ENCODE assay signal across 15 mouse cellular contexts in the genomic region with DNA sequence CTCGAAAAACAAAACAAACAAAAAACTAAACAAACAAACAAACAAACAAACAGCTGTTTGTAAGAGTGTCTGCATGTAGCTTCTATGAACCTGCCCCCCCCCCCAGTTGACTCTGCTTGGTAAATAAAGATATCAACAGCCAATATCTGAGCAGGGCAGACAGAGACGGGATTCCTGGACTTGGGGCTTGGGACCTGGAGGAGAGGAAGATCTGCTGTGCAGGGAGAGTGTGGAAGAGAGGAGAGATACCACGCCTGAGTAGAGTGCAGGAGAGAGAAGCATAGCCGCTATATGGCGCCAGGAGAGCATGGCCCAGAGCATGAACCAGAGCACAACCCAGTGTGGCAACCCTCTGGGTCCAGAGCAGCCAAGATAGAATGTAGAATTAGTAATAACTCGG.
"Had no signal": no experiment of that assay in that cellular context is flagged by ENCODE, and none has a peak within 500 bp of the region (broad histone marks: within the 10 kb centered on the region; RNA-seq: fewer than 3 reads in every experiment).

No protein-coding gene starts in this region.

- H3K4me2 ChIP-seq: neural tube, embryonic 13.5 days; neural tube, embryonic 15.5 days; stomach, embryonic 15.5 days had no signal

- DNase-seq: right cerebral cortex, adult 18-20 months; right cerebral cortex, postnatal 14 days; right cerebral cortex, postnatal 25 days; right cerebral cortex, postnatal 4 days; spleen, adult 18-20 months; thymus, adult 18-20 months; thymus, adult 2 months; thymus, postnatal 14 days; thymus, postnatal 25 days; thymus, postnatal 36 days; thymus, postnatal 4 days had no signal

- H3K9me3 ChIP-seq: neural tube, embryonic 13.5 days; neural tube, embryonic 15.5 days; stomach, embryonic 15.5 days had no signal

- H3K27ac ChIP-seq: neural tube, embryonic 13.5 days; neural tube, embryonic 15.5 days; stomach, embryonic 15.5 days; stomach, postnatal 0 days had no signal

- H3K27me3 ChIP-seq: neural tube, embryonic 13.5 days; neural tube, embryonic 15.5 days; stomach, embryonic 15.5 days had no signal

- H3K4me3 ChIP-seq: neural tube, embryonic 13.5 days; neural tube, embryonic 15.5 days; stomach, embryonic 15.5 days had no signal

- H3K4me1 ChIP-seq: neural tube, embryonic 13.5 days; neural tube, embryonic 15.5 days; stomach, embryonic 15.5 days had no signal

- H3K36me3 ChIP-seq: neural tube, embryonic 13.5 days; neural tube, embryonic 15.5 days; stomach, embryonic 15.5 days had no signal

- H3K9ac ChIP-seq: neural tube, embryonic 13.5 days; neural tube, embryonic 15.5 days; stomach, embryonic 15.5 days had no signal
